Mouse (Mus musculus) B cell, adult 67 days (primary cell): Measurements from ENCODE around the gene Hist1h2af. TPM values are rescaled to one million over a fixed set of nuclear protein-coding genes. Genes with fewer than 3 reads are reported as not detected.

ENCODE experiments used
- total RNA-seq, 2 experiments: library from RNA; stranded (reverse); gene quantifications; 4 replicates each; pipeline ENCODE4 v1.2.4; 2023

Hist1h2af gene
- total RNA-seq, 2 experiments from 2014 or later, result 21.3 to 28.8 TPM

Other genes starting within 250 kb of the Hist1h2af start
- gene Zfp322a, start 164.7 kb upstream of the Hist1h2af start, total RNA-seq, result 10 to 100 TPM; 20.6 to 20.7 TPM
- 10 to 100 TPM; 17.4 to 18.2 TPM for gene Abt1, start 110.0 kb upstream of the Hist1h2af start, total RNA-seq
- gene Btn1a1, start 68.0 kb upstream of the Hist1h2af start, total RNA-seq, result not detected
- gene Btn2a2, start 45.0 kb upstream of the Hist1h2af start, total RNA-seq, result under 1 TPM; 0.65 to 0.67 TPM
- 100 to 1,000 TPM; 457 TPM for gene Hist1h4h, start 2.9 kb upstream of the Hist1h2af start, total RNA-seq
- gene Hist1h3g, start 1.5 kb downstream of the Hist1h2af start, total RNA-seq, result 1 to 10 TPM; 1.4 to 6.9 TPM
- 10 to 100 TPM; 10.0 to 13.0 TPM for gene Hist1h2bh, start 9.5 kb downstream of the Hist1h2af start, total RNA-seq
- gene Hist1h3f, start 10.1 kb downstream of the Hist1h2af start, total RNA-seq, result 100 to 1,000 TPM; 111 to 119 TPM
- gene Hist1h4f, start 17.7 kb downstream of the Hist1h2af start, total RNA-seq, result 10 to 100 TPM; 55.2 to 82.9 TPM
- 10 to 100 TPM; 31.1 to 36.2 TPM for gene Hist1h1d, start 19.4 kb downstream of the Hist1h2af start, total RNA-seq
- gene Hist1h3e, start 28.5 kb downstream of the Hist1h2af start, total RNA-seq, result 100 to 1,000 TPM; 326 to 342 TPM
- gene Hist1h2ae, start 37.3 kb downstream of the Hist1h2af start, total RNA-seq, result 10 to 100 TPM; 29.2 to 42.2 TPM
- 100 to 1,000 TPM; 649 to 669 TPM for gene Hist1h2bg, start 37.5 kb downstream of the Hist1h2af start, total RNA-seq
- 100 to 1,000 TPM; 327 to 367 TPM for gene Hist1h2bf, start 40.3 kb downstream of the Hist1h2af start, total RNA-seq
- 10 to 100 TPM; 42.6 to 61.1 TPM for gene Hist1h2ad, start 40.5 kb downstream of the Hist1h2af start, total RNA-seq
- gene Hist1h3d, start 41.9 kb downstream of the Hist1h2af start, total RNA-seq, result 10 to 100 TPM; 40.0 to 45.0 TPM
- 100 to 1,000 TPM; 183 to 195 TPM for gene Hist1h4d, start 47.7 kb downstream of the Hist1h2af start, total RNA-seq
- gene Hist1h2be, start 87.2 kb downstream of the Hist1h2af start, total RNA-seq, result 10 to 100 TPM; 41.6 to 47.3 TPM
- gene Hist1h1e, start 88.7 kb downstream of the Hist1h2af start, total RNA-seq, result 100 to 1,000 TPM; 385 to 413 TPM
- gene Hist1h2ac, start 150.0 kb downstream of the Hist1h2af start, total RNA-seq, result 10 to 100 TPM; 12.5 to 15.6 TPM
- gene Hist1h2bc, start 150.3 kb downstream of the Hist1h2af start, total RNA-seq, result 10 to 100 TPM; 24.1 to 30.1 TPM
- gene Hist1h1t, start 161.9 kb downstream of the Hist1h2af start, total RNA-seq, result under 1 TPM; 0.65 to 0.84 TPM
- gene Hist1h4c, start 164.5 kb downstream of the Hist1h2af start, total RNA-seq, result 100 to 1,000 TPM; 222 to 255 TPM
- gene Hfe, start 176.9 kb downstream of the Hist1h2af start, total RNA-seq, result 1 to 10 TPM in 1 of 2 experiments, not detected in 1; 1.9 TPM
- gene Hist1h1c, start 204.9 kb downstream of the Hist1h2af start, total RNA-seq, result 1,000 to 10,000 TPM in 1 of 2 experiments, 100 to 1,000 TPM in 1; 877 to 1,039 TPM
- 1 to 10 TPM; 6.8 to 7.4 TPM for gene Hist1h3c, start 211.7 kb downstream of the Hist1h2af start, total RNA-seq
- 10 to 100 TPM; 85.2 to 91.3 TPM for gene Hist1h2bb, start 212.8 kb downstream of the Hist1h2af start, total RNA-seq
- gene Hist1h2ab, start 217.2 kb downstream of the Hist1h2af start, total RNA-seq, result 100 to 1,000 TPM; 102 to 130 TPM
- 10 to 100 TPM; 41.3 to 45.0 TPM for gene Hist1h3b, start 218.4 kb downstream of the Hist1h2af start, total RNA-seq
- gene Hist1h4b, start 223.1 kb downstream of the Hist1h2af start, total RNA-seq, result 100 to 1,000 TPM in 1 of 2 experiments, 10 to 100 TPM in 1; 90.1 to 106 TPM
- gene Hist1h4a, start 227.3 kb downstream of the Hist1h2af start, total RNA-seq, result 100 to 1,000 TPM; 142 to 168 TPM
- gene Hist1h3a, start 228.5 kb downstream of the Hist1h2af start, total RNA-seq, result 100 to 1,000 TPM; 448 to 459 TPM
- gene Hist1h1a, start 229.8 kb downstream of the Hist1h2af start, total RNA-seq, result 10 to 100 TPM; 39.6 TPM
- not detected for gene Trim38, start 236.0 kb downstream of the Hist1h2af start, total RNA-seq